Mouse (Mus musculus) intestine, embryonic 16.5 days (tissue): Measurements from ENCODE around the gene Cfap298. TPM values are rescaled to one million over a fixed set of nuclear protein-coding genes. Genes with fewer than 3 reads are reported as not detected.
A peak's percentile ranks its signal among the peaks of the same experiment; 100 is the strongest.

Source experiments
- ATAC-seq: fragments of 200-750 bp; cut with Nextera tagmentation; 2 replicates; pipeline ENCODE4 v1.8.0; 2017; ENCODE audit warnings: moderate TSS enrichment, moderate library complexity
- H3K27ac ChIP-seq: fragments of 300-500 bp; sonication (generic); 2 replicates; pipeline ENCODE4 v1.5.1; 2014; ENCODE audit warnings: mild to moderate bottlenecking, low read length
- H3K27me3 ChIP-seq: fragments of 300-500 bp; sonication (generic); replicated peaks from 2 replicates; pipeline ENCODE4 v1.6.1; 2014; ENCODE audit warnings: low read length, control low read depth, mixed read lengths; ENCODE audit not compliant: control insufficient read depth, insufficient read depth
- H3K36me3 ChIP-seq: fragments of 300-500 bp; sonication (generic); 2 replicates; pipeline ENCODE4 v1.6.1; 2014; ENCODE audit warnings: low read length, control low read depth; ENCODE audit not compliant: control insufficient read depth, insufficient read depth
- H3K4me1 ChIP-seq: fragments of 300-500 bp; sonication (generic); 2 replicates; pipeline ENCODE4 v1.6.1; 2014; ENCODE audit warnings: low read length, control low read depth, mixed read lengths; ENCODE audit not compliant: control insufficient read depth, insufficient read depth
- H3K4me2 ChIP-seq: fragments of 300-500 bp; sonication (generic); 2 replicates; pipeline ENCODE4 v1.6.1; 2014; ENCODE audit warnings: low read depth, low read length, control low read depth
- H3K4me3 ChIP-seq: fragments of 300-500 bp; sonication (generic); 2 replicates; pipeline ENCODE4 v1.5.1; 2014; ENCODE audit warnings: mild to moderate bottlenecking, low read length
- H3K9ac ChIP-seq: fragments of 300-500 bp; sonication (generic); 2 replicates; pipeline ENCODE4 v1.6.1; 2014; ENCODE audit warnings: low read depth, low read length
- H3K9me3 ChIP-seq: fragments of 300-500 bp; sonication (generic); 2 replicates; pipeline ENCODE4 v1.6.1; 2016; ENCODE audit warnings: low read length, control low read depth; ENCODE audit not compliant: control insufficient read depth
- WGBS: fragments of 180-500 bp; shearing (Covaris S2); extraction: QIAGEN DNeasy Blood & Tissue Kit; methylation state at CpG from one replicate; pipeline ENCODE4 v1.1.7; 2014; 5-methylcytosine and 5-hydroxymethylcytosine counted together
- polyA plus RNA-seq: library from polyadenylated mRNA; unstranded; fragments of >200 nt; fragmentation: Nextera tagmentation; extraction: Ambion mirVana; gene quantifications from 2 replicates; pipeline ENCODE4 v1.2.1, GENCODE M21; 2015

The Cfap298 gene
- polyA plus RNA-seq, 1 experiment from 2014 or later, result 40.9 TPM

- Histone ChIP-seq H3K27me3 (no peaks in the 10 kb centered on the region), H3K9ac (no peak overlapping the region), H3K27ac (no peak overlapping the region), H3K9me3 (no peaks in the 10 kb centered on the region), H3K4me2 (no peak overlapping the region), H3K4me3 (no peak overlapping the region), H3K4me1 (no peaks in the 10 kb centered on the region), H3K36me3 (no peaks in the 10 kb centered on the region)
- WGBS, result 46% methylated on average over 10 of the region's 10 CpGs
- no peak for ATAC-seq
Observed at GRCm38 (mm10) chr16:90921471-90922159, 13.3 kb downstream of the Cfap298 start.

GRCm38 (mm10) chr16:90917156-90917555, 17.8 kb downstream of the Cfap298 start:
- no peak overlapping the region for H3K27ac ChIP-seq
- 77% methylated on average over 8 of the region's 8 CpGs for WGBS
- no peaks in the 10 kb centered on the region for H3K36me3 ChIP-seq
- no peak overlapping the region for H3K4me2 ChIP-seq
- no peaks in the 10 kb centered on the region for H3K4me1 ChIP-seq
- no peak overlapping the region for H3K9ac ChIP-seq
- H3K4me3 ChIP-seq, result no peak overlapping the region
- ATAC-seq, result no peak
- H3K27me3 ChIP-seq, result no peaks in the 10 kb centered on the region
- no peaks in the 10 kb centered on the region for H3K9me3 ChIP-seq

GRCm38 (mm10) chr16:90916040-90916481, 18.9 kb downstream of the Cfap298 start:
- no peak overlapping the region for H3K27ac ChIP-seq
- ATAC-seq, result peak; percentile 60; the same call in 1 of the 2 replicates

GRCm38 (mm10) chr16:90911766-90912165, 23.1 kb downstream of the Cfap298 start:
- Histone ChIP-seq H3K27ac (no peak overlapping the region), H3K27me3 (no peaks in the 10 kb centered on the region), H3K9me3 (no peaks in the 10 kb centered on the region), H3K36me3 (no peaks in the 10 kb centered on the region), H3K4me2 (no peak overlapping the region), H3K9ac (no peak overlapping the region), H3K4me1 (no peaks in the 10 kb centered on the region), H3K4me3 (no peak overlapping the region)
- WGBS, result 88% methylated on average over 13 of the region's 13 CpGs
- ATAC-seq, result no peak

More at GRCm38 (mm10) chr16:90916040-90916481, 18.9 kb downstream of the Cfap298 start:
- Histone ChIP-seq H3K4me1 (no peaks in the 10 kb centered on the region), H3K9me3 (no peaks in the 10 kb centered on the region), H3K4me2 (0 out of 2 replicates have a peak overlapping the region, but pooled peaks have one; percentile 0), H3K36me3 (no peaks in the 10 kb centered on the region), H3K27me3 (no peaks in the 10 kb centered on the region), H3K4me3 (no peak overlapping the region), H3K9ac (no peak overlapping the region)
- 42% methylated on average over 12 of the region's 12 CpGs for WGBS

- Histone ChIP-seq H3K9ac (no peak overlapping the region), H3K4me1 (no peaks in the 10 kb centered on the region), H3K9me3 (no peaks in the 10 kb centered on the region), H3K36me3 (no peaks in the 10 kb centered on the region), H3K27me3 (no peaks in the 10 kb centered on the region), H3K4me2 (no peak overlapping the region), H3K4me3 (no peak overlapping the region), H3K27ac (no peak overlapping the region)
- ATAC-seq, result no peak
- 78% methylated on average over 17 of the region's 17 CpGs for WGBS
Observed at GRCm38 (mm10) chr16:90910855-90911533, 23.9 kb downstream of the Cfap298 start.

GRCm38 (mm10) chr16:90907250-90907649, 27.7 kb downstream of the Cfap298 start:
- Histone ChIP-seq H3K27ac (no peak overlapping the region), H3K9ac (no peak overlapping the region), H3K4me3 (no peak overlapping the region), H3K36me3 (no peaks in the 10 kb centered on the region), H3K4me1 (no peaks in the 10 kb centered on the region), H3K4me2 (no peak overlapping the region), H3K27me3 (no peaks in the 10 kb centered on the region), H3K9me3 (no peaks in the 10 kb centered on the region)
- 62% methylated on average over 7 of the region's 7 CpGs for WGBS
- ATAC-seq, result no peak

GRCm38 (mm10) chr16:90903300-90903699, 31.6 kb downstream of the Cfap298 start:
- Histone ChIP-seq H3K9me3 (no peaks in the 10 kb centered on the region), H3K27me3 (no peaks in the 10 kb centered on the region), H3K27ac (no peak overlapping the region), H3K36me3 (no peaks in the 10 kb centered on the region), H3K9ac (no peak overlapping the region), H3K4me3 (no peak overlapping the region), H3K4me1 (no peaks in the 10 kb centered on the region), H3K4me2 (no peak overlapping the region)
- no peak for ATAC-seq
- 43% methylated on average over 5 of the region's 5 CpGs for WGBS

GRCm38 (mm10) chr16:90901364-90901763, 33.5 kb downstream of the Cfap298 start:
- no peak overlapping the region for H3K4me2 ChIP-seq
- no peak overlapping the region for H3K4me3 ChIP-seq
- H3K9me3 ChIP-seq, result no peaks in the 10 kb centered on the region
- H3K27ac ChIP-seq, result no peak overlapping the region
- 49% methylated on average over 4 of the region's 4 CpGs for WGBS
- no peak overlapping the region for H3K9ac ChIP-seq
- no peaks in the 10 kb centered on the region for H3K4me1 ChIP-seq
- no peaks in the 10 kb centered on the region for H3K27me3 ChIP-seq
- no peak; the same call in 1 of the 2 replicates for ATAC-seq
- H3K36me3 ChIP-seq, result no peaks in the 10 kb centered on the region

GRCm38 (mm10) chr16:90899498-90899897, 35.4 kb downstream of the Cfap298 start:
- Histone ChIP-seq H3K4me3 (no peak overlapping the region), H3K27ac (no peak overlapping the region), H3K4me1 (no peaks in the 10 kb centered on the region), H3K9ac (no peak overlapping the region), H3K36me3 (no peaks in the 10 kb centered on the region), H3K9me3 (no peaks in the 10 kb centered on the region), H3K27me3 (no peaks in the 10 kb centered on the region), H3K4me2 (no peak overlapping the region)
- WGBS, result 26% methylated on average over 12 of the region's 12 CpGs
- ATAC-seq, result no peak
